Mouse (Mus musculus) right cerebral cortex, postnatal 14 days (tissue): Measurements from ENCODE around the gene Pde8b.

Experiments used
- DNase-seq: peaks from one replicate; pipeline ENCODE4 v3.0.0; 2022

Pde8b gene

DNA sequence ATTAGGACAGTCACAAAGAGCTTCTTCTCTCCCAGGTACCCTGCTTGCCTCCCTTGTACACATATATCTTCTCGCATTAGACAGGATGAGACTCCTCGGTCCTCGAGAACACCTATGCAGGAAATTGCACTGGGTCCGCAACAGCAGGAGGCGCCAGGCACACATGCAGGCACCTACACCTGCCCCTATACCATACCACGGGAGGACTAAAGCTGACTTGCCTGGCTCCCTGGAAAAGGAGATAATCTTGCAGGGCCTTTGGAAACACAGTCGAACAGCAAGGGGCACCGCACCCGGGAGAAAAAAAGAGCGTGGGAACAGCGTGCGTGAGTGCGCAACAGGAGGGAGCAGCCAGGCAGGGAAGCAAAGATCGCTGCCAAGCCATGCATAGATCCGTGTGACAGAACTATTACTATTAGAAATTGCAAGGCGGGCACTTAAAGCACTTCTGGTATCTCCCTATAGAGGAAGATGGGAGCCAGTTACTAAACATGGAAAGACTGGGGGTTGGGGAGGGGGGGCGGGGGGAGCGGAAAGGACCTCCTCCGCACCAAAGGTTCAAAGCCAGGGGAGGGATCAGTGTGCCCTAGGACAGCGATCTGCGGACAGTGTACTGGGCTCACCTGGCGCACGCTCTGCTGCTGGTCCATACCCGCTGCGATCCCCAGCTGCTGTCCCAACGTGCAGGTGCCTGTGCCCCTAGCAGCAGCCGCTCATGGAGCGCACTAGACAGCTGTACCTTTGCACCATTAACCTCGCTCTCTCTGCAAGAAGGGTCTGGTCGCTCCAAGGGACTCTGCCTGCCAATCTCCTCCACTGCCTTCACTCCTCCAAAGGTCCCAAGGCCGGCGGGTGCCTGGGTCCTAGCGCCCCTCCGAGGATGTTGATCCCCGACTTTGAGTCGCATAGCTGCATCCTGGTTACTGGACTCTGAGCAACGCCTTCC is at the start of gene Pde8b:
TSS of gene Pde8b (minus strand) at position 826 of the 946 bp plus-strand sequence.
- peak; percentile 16 for DNase-seq

DNA sequence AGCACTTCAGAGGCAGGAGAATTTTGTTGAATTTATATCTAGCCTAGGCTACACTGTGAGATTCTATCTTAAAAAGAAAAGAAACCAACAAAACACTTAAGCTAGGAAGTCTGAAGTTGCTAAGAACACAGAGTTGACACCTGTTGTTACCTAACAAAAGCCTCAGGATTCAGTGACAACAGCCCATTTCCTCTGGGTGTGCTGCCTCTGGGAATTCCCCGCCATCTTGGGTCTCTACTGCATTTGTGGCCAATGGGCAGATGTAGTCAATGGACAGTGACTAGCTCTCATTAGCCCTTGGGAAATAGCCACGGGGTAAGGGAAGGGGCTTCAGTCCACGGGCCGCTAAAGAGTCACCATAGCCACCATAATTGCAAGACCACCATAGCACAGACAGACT is 41.8 kb upstream of the Pde8b start:
- DNase-seq = no peak

DNA sequence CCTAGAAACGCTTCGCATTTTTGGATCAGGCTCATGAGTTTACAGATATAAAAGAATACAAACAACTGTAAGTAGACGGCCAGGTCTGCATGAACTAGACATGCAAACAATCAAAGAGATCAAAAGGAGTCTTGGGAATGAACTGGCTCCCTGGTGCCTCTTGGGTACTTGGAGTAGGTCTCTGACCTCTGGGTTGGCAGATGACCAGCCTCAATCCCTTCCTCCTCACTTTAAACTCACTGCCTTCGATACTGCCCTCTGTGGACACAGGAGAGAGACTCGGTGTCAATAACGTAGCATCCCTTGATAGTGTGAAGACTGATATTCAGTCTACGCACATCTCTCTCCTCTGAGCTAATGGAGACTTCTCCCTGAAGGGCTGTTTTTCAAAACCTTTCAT is 37.9 kb upstream of the Pde8b start:
- DNase-seq = no peak

DNA sequence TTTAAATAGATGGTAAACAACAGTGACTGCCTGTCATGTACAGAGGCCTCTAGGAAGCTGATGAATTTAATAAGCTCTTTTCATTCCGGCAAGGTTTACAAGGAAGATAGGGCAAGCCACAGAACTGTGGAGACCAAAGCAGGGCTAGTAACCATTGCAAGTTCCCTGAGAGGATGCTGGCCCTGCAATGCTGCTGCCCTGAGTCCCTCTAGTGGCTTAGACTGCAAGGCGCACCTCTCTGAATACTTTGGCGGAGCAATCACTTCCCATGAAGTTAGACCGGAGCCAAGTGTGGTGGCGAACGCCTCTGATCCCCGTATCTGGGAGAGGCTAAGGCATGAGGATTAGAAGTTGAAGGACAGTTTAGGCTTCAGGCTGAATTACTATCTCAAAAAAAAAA is 36.9 kb upstream of the Pde8b start:
- peak; percentile 70 for DNase-seq

DNA sequence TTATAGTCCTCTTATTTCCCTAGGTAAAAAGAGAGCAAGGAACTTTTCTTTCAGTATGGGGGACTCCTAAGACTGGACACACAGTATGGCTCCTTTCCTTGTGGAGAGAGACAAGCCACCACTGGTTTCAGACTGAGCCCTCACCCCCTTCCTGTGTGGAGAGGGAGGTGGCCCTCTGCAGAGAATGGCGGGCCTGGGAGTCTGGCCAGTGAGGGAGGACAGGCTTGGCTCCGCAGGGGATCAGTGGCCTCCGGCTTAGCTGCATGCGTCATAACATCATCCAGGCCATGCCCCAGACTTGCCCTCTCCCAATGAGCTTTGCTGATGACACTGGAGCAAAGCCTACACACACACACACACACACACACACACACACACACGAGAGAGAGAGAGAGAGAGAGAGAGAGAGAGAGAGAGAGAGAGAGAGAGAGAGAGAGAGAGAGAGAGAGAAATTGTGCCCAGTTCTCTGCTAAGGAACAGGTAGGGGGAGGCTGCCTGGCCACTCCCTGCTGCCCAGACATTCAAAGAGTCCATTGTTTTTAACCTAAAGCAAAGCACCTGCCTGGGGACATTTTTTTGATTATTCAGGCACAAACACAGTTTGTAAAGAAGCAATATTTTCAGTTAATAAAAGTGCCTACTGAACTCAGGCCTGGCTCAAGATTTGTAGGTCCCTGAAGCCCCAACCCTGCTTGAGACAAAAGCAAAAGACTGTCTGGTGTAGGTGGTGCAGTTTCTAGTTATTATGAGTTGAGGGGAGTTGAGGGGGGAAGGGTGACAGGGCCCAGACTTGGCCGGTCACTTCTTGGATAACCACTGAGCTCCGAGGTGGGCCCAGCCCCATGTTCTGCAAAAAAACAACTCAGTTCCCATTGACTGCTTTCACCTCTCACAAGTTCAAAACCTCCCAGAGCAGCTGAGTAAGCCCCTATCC is 31.9 kb upstream of the Pde8b start:
- no peak for DNase-seq

DNA sequence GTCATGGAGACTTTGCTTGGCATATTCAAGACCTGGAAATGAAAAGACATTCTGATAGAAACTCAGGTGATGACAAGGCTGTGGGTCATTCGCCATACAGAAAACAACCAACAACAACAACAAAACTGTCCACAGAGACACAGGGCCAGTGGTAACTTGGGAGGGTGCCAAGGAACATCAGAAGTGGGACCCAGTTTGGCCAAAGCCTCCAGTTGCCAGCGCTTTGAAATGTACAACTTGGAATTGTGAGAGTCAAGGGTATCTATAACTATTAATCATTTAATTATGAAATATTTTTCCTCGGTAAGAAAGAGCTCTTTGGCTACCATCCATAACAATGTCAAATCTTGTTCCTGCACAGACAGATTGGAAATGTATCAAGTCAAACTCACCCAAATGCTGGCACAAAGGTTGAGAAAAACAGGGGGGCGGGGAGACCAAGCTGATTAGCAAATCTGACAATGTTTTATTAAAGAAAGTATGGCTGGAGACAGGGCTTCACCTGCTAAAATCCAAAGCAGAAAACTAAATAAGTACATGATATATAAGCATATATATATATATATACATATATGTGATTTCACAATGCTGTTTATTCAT is 28.4 kb upstream of the Pde8b start:
- no peak for DNase-seq

DNA sequence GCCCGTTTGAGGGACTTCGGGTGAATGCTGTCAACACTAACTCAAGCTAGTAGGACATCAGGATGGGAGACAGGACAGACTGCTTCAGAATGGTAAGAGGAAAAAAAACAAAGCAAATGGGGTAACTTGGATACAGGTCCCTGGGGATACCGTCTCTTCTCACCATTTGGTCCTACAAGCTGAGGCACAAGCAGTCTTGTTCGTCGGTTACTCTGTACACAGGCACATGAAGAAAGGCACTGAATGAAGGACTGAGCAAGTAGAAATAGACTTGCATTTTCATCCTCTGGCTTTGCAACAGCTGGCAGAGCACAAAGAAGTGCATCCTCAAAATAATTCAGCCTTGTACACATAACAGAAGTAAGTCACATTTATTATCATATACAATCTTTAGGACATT is 14.6 kb upstream of the Pde8b start:
- no peak for DNase-seq

DNA sequence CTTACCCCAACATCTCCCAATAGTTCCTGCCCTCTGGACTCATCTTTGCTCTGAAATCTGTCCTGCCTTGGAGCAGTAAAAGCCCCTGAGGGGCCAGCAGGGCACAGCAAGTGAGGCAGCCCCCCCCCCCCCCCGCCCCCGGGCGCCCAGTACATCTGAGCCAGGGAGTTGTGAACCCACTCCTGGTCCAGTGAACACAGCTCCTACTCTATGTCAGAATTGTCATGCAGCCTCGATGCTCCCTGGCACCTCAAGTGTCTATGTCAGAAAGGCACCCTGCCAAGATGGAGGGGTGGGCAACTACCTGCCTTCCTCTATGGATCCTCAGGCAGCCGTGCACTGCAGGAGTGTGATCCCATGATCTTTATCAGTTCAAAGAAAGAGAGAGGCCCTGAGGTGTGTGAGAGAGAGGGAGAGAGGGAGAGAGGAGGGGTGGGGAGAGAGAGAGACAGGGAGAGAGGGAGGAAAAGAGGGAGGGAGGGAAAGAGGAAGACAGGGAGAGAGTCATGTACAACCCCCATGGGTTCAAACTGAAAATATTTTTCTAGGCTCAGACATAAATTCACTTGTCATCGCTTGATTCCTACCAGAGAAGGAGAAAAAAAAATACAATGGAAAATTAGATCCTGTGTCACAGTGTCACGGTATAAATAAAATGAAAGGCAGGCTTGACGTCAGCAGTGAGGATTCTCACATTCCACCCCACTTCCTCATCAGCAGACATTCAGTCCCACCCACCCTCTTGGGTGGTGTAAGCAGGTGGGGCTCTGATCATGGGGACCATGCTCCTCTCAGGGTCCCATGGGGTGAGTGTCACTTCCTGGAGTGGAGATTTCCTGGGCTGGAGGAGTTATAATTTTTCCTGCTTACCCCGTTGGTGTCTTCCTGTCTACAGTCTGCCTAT is 11.0 kb upstream of the Pde8b start:
- no peak for DNase-seq

DNA sequence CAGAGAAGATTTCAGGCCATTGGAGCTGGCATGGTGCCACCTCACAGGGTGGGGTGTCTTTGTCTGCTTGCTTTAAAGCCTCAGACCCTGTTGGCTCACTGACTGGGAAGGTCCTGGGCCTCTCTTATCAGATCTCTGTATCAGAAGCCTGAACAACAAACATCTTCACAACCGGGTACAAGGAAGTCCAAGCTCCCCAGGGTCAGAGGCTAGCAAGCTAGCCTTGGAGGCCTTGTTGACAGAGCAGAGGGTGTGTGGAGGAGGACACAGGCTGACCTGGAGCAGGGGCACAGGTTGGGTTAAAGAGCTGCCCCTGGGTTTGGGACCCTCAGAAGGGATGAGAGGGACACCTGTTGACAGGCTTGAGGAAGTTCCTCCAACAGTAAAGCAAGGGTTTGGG is 10.3 kb upstream of the Pde8b start:
- DNase-seq = no peak

DNA sequence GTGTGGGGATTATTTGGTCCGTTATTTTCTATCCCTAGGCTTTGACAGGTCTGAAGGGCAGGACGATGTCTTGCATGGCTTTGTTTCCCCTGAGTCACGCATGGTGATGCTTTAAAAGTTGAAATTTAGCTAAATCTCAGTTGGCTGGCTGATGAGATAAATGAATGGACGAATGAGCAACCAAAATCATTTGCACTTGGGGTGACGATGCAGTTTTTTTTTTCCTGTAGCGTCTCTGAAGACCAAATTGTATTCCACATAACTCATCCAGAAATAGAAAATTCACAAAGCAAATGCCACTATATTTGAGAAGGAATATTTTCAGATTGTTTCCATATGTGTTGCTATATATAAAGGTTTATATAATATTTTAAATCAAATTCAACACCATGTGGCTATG is 6.9 kb upstream of the Pde8b start:
- DNase-seq = no peak

DNA sequence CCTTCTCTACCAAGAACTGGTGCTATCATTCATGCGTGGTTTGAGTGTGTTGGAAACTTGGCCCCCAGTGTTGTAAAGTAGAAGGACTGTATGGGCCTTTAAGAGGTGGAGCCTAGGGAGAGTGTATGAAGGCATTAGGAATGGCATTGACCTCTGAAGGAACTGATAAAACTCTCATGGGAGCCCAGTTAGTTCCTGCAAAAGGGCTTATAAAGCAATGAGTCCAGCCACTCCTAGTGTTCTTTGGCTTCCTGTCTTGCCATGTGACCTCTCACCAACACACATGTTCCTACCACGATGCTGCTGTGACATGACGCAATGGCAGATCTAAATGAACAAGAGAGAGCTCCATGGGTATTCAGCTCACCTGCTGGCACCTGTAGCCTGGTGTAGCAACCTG is 4.9 kb upstream of the Pde8b start:
- no peak for DNase-seq

DNA sequence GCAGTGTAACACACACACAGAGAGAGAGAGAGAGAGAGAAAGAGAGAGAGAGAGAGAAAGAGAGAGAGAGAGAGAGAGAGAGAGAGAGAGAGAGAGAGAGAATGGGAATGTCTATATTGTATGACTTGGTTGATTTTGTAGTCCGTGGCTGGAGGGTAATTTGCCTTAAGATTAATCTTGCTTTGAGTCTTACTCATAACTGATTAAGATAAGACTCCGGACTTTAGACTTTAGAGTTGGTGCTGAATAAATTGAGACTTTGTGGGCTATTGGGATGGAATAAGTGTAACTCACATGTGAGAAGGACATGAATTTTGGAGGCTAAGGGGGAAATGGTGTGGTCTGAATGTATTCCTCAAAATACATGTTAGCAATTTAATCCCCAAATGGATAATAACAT is 7.1 kb downstream of the Pde8b start:
- no peak for DNase-seq

DNA sequence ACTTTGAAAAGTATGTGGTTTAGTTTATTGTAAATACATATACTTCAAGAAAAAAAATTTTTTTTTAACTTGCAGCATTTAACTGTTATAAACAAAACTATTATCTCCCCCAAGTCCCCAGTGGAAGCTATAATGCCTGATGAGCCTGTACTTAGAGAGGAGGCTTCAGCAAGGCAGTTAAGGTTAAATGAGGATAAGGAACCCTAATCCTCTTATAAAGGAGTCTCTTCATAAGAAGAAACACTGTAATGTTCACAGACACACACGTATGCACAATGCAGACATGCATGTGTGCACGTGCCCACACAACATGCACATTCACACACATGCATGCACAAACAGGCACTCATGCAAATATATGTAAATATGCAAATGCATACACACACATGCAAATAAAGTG is 12.6 kb downstream of the Pde8b start:
- DNase-seq = no peak

DNA sequence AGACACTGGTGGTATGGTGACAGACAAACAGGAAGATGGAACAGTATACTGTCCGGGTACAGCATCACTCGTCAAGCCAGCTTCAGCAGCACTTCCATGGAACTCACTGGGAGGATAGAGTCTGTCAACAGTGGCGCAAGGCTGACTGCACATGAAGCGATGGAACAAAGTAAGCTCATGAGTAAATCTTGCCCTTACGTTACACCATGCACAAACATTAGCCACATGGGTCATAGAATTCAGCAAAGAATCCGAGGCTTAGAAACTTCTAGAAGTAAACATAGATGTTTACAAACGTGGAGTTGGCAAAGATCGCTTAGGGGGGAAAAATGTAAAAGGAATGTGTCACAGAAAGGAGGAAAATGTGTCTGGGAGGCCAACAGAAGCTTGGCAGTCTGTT is 14.9 kb downstream of the Pde8b start:
- no peak for DNase-seq

DNA sequence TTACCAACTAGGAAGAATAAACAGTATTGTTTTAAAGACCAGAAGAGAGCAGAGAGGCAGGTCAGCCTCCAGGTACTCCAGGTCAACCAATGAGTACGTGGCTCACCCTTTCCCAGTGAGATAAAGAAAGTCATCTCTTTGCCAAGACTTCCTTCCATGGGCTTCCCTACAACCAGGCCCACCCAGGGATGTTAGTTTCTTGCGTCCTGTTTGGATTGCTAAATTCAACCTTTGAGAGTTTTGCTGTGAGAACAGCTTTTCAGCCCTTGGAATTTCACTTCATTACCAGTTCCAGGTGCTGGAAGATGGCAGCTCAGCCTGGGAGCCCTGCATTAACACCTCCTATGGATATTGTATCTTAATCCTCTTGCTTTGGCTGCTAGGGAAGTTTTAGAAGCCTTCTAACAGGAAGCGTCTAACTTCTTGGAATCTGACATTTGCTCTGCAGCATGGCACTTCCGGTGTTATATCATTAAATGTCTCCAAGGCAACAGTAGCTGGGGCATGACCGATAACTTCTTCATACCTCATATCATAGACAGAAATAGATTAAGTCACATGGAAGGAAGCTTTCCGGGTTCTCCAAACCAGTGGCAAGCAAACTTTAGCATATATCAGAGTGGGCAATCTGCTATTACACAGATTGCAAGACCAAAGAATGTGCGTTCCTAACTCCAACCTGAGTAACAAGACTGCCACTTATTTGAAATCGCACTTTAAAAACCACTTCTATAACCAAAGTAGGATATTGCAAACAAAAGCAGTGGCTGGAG is 18.6 kb downstream of the Pde8b start:
- no peak for DNase-seq

DNA sequence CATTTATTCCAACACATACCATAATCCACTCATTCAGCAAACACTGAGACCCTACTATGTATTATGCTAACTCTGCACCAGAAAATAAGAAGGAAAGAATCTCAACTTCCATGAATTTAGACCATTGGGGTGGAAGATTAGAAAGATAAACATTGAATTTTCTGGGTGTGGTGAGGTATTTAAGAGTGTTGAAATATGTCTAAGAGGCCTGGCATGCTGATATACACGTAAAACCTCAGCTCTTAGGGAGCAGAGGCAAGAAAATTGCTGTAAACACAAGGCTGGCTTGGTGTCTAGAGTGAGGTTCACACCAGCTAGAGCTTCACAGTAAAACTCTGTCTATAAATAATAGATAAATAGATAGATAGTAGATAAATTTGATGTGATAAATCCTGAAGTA is 19.8 kb downstream of the Pde8b start:
- no peak for DNase-seq

DNA sequence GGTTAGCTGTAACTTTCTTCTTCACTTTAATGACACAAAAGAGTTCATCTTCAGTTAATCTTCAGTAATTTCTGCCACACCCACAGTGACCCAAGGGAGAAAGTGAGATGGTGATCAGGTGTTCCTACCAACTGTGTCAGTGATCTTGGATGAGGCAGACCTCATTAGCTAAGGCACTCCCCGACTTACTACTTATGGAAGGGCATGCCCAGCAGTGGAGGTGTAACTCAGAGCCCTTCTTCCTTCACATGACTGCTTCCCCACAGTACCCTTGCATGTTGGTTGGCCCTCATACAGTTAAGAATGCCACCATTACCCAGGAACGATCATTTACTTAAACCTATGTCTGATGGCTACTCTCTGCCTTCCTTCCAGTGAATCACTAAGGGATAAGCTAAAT is 25.6 kb downstream of the Pde8b start:
- DNase-seq = no peak

DNA sequence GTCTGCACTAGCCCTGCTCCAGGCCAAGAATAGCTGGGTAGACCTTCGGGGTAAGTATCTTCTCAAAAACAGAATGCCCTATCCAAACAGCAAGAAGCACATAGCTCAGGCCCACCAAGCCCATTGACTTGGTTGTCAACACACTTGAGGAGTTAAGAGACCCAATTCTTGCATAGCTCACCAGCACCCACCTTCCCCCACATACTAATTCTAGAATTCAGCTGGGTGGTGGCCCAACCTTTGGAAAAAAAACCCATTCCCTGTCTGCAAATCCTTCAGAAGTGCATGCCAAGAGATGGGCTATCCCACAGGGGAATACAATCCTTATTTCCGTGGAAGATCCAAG is 26.7 kb downstream of the Pde8b start:
- DNase-seq = no peak

DNA sequence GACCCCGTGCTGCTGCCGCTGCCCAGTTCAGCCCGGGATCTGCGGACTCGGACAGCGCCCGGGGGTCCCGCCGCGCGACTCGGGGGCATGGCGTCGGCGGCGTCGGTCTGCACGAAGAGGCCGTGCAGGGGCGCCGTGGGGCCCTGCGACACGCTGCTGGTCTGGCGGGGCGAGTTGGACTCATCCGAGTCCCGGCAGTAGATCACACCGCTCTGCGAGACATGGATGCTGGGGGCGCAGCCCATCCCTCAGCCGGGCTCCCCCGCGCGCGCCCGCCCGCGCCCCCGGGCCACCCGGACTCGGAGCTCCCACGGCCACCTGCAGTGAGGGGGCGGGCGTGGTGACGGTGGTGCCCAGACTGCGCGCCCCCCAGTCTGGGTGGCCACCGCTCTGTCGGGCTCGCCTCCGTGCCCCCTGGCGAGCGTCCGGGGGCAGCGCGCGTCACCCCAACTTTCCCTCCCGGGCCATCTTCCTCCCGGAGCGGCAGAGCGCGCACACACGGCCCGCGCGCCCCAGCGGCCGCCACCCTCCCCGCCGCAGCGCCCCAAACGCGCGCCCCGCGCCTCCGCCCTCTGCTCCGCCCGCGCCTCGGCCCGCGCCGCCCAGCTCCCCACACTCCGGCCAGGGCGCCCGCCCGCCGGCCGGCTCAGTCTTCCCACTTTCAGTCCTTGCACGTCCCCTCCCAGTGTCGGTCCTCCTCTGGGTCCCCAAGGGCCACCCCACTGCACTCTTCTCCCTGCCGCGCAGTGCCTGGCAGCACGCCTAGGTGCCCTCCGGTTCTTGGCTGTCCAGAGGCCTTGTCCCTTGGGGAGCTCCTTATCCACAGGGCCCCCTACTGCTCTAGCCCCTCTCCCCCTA is 27.3 kb downstream of the Pde8b start:
- peak; percentile 50 for DNase-seq

DNA sequence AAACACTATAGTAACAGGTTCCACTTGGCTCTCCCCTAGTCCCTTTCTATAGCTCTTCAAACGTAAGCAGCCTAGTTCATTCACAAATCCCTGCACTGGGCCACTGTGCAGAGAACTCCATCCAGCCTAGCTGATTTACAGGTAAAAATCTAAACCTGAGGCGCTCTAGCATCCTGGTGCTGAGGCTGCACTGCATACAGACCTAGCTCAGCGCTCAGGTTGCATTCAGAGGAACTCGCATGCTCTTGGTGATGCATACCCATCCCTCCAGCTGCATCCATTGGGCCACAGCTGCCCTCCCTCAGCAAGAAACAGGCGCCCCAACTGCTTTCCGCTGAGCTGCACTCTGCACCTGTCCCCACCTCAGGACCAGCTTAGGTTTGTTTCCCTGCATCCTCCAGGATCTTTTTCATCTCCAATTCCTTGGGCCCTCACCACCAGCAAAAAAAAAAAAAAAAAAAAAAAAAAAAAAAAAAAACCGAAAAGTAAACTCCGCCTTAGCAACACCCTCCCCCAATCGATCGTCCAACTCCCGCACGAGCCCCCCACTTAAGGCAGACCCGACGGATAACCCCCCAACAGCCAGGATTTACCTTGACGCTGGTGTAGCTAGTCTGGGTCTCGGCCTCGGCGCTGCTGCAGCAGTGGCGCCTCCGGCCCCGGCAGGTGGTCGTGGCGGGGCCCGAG is 28.1 kb downstream of the Pde8b start:
- peak; percentile 25 for DNase-seq
